Mouse (Mus musculus) limb, embryonic 14.5 days (tissue): ENCODE data around the gene Src. TPM values are rescaled to one million over a fixed set of nuclear protein-coding genes. Genes with fewer than 3 reads are reported as not detected.

Experiments used
- ATAC-seq: fragments of 200-750 bp; cut with Nextera tagmentation; 2 replicates; pipeline ENCODE4 v1.8.0; 2017; ENCODE audit warnings: low read depth, moderate number of reproducible peaks, moderate TSS enrichment; ENCODE audit not compliant: low FRiP score
- DNase-seq: peaks from one replicate; pipeline ENCODE4 v3.0.0-alpha.2; 2015; ENCODE audit warnings: low spot score
- H3K27ac ChIP-seq: fragments of 300-500 bp; sonication (generic); replicated peaks from 2 replicates; pipeline ENCODE4 v1.5.1; 2014; ENCODE audit warnings: low read depth, mild to moderate bottlenecking, low read length, moderate library complexity, mixed read lengths
- H3K27me3 ChIP-seq: fragments of 300-500 bp; sonication (generic); 2 replicates; pipeline ENCODE4 v1.6.1; 2014; ENCODE audit warnings: low read length, mixed read lengths; ENCODE audit not compliant: control insufficient read depth, insufficient read depth
- H3K36me3 ChIP-seq: fragments of 300-500 bp; sonication (generic); 2 replicates; pipeline ENCODE4 v1.6.1; 2014; ENCODE audit warnings: mild to moderate bottlenecking, low read length, moderate library complexity, mixed read lengths; ENCODE audit not compliant: control insufficient read depth, insufficient read depth
- H3K4me1 ChIP-seq: fragments of 300-500 bp; sonication (generic); 2 replicates; pipeline ENCODE4 v1.6.1; 2014; ENCODE audit warnings: antibody characterized with exemption, low read length, mixed read lengths; ENCODE audit not compliant: control insufficient read depth, insufficient read depth
- H3K4me2 ChIP-seq: fragments of 300-500 bp; sonication (generic); replicated peaks from 2 replicates; pipeline ENCODE4 v1.6.1; 2014; ENCODE audit warnings: low read depth, mild to moderate bottlenecking, low read length, moderate library complexity; ENCODE audit not compliant: severe bottlenecking
- H3K4me3 ChIP-seq: fragments of 300-500 bp; sonication (generic); replicated peaks from 2 replicates; pipeline ENCODE4 v1.5.1; 2014; ENCODE audit warnings: low read length
- H3K9ac ChIP-seq: fragments of 300-500 bp; sonication (generic); 2 replicates; pipeline ENCODE4 v1.6.1; 2014; ENCODE audit warnings: mild to moderate bottlenecking, low read depth, low read length, moderate library complexity; ENCODE audit not compliant: severe bottlenecking
- H3K9me3 ChIP-seq: fragments of 300-500 bp; sonication (generic); 2 replicates; pipeline ENCODE4 v1.6.1; 2016; ENCODE audit warnings: low read length; ENCODE audit not compliant: control insufficient read depth
- POLR2A ChIP-seq: fragments of 200-500 bp; IDR thresholded peaks from 2 replicates; pipeline ENCODE4 v1.8.0; 2012; ENCODE audit warnings: inconsistent platforms, mild to moderate bottlenecking, moderate library complexity, borderline replicate concordance; ENCODE audit not compliant: insufficient read depth, insufficient read length; ENCODE audit errors: extremely low read depth
- WGBS: fragments of 180-500 bp; shearing (Covaris S2); extraction: QIAGEN DNeasy Blood & Tissue Kit; methylation state at CpG from one replicate; pipeline ENCODE4 v1.1.7; 2014; 5-methylcytosine and 5-hydroxymethylcytosine counted together
- polyA plus RNA-seq, 2 experiments: library from polyadenylated mRNA; depleted of rRNA in 1 of 2; stranded (reverse) in 1 of 2; unstranded in 1 of 2; fragments of >200 nt; fragmentation: Nextera tagmentation in 1 of 2; extraction: Ambion mirVana in 1 of 2; gene quantifications; 2 replicates each; pipeline versions ENCODE4 v1.2.1 to v1.2.3; 2012 to 2014

The Src gene
- polyA plus RNA-seq, 2 experiments: 15.9 to 43.6 TPM

DNA sequence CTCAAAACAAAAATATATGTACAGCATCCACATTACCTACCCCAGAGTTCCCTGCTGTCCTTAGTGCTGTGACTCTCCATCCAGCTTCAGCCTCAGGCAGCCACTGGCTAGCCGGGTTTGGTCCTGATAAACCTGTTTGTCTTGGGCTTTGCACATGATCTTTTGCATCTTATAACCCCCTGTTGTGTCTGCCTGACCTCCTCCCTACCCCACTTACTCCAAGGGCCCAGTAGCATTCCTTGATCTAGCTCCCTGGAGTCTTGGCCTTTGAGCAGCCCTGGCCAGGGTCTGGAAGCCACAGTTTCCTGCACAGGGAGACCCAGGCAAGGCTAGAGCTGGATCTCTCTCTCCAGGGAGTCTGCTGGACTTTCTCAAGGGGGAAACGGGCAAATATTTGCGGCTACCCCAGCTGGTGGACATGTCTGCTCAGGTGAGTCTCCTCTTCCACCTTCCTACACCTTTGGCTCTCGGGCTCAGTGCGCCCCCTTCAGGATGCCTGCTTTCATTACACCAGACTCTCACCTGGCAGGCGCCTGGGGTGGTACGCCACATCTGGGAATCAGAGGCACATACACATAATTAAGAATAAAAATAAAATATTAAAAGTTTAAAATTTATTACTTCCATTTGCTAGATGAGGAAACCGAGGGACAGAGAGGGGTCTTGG lies 50.0 kb downstream of the Src start:
- H3K9ac ChIP-seq: no peak overlapping the region
- TF ChIP-seq POLR2A: no peak
- no peak overlapping the region for H3K4me2 ChIP-seq
- H3K36me3 ChIP-seq: peaks cover 72% of the 10 kb centered on the region
- peaks cover 55% of the 10 kb centered on the region for H3K4me1 ChIP-seq
- no peak overlapping the region for H3K27ac ChIP-seq
- 66% methylated on average over 8 of the region's 8 CpGs for WGBS
- no peaks in the 10 kb centered on the region for H3K9me3 ChIP-seq
- ATAC-seq (no peak), DNase-seq (no peak)
- H3K4me3 ChIP-seq: no peak overlapping the region
- H3K27me3 ChIP-seq: no peaks in the 10 kb centered on the region

DNA sequence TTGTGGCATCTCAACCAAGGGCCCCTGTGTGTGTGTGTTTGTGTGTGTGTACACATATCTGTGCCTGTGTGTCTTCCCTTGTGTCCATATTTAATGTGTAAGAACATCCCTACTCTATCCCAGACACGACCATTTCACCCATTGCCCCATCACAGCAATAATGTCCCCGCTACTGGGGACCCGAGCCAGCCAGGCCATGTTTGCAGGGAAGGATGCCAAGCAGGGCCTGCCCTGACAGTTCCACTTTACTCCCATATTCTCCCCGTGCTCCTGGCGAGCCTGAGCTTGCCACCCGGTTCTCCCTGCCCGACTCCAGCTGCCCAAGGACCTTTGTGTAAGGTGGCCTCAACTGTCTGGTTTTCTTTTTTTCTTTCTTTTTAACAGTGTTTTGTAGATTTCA lies 53.0 kb downstream of the Src start:
- no peak overlapping the region for H3K4me2 ChIP-seq
- TF ChIP-seq POLR2A: no peak
- H3K4me1 ChIP-seq: peaks cover 56% of the 10 kb centered on the region
- 69% methylated on average over 7 of the region's 7 CpGs for WGBS
- no peak for ATAC-seq
- no peaks in the 10 kb centered on the region for H3K27me3 ChIP-seq
- no peaks in the 10 kb centered on the region for H3K9me3 ChIP-seq
- peak overlapping the region; percentile 35; the same call in 1 of the 2 replicates for H3K27ac ChIP-seq
- peaks cover 54% of the 10 kb centered on the region for H3K36me3 ChIP-seq
- no peak overlapping the region for H3K4me3 ChIP-seq
- DNase-seq: no peak
- H3K9ac ChIP-seq: 0 out of 2 replicates have a peak overlapping the region, but pooled peaks have one; percentile 1

- no peak for TF ChIP-seq POLR2A
- Histone ChIP-seq H3K27me3 (no peaks in the 10 kb centered on the region), H3K4me2 (no peak overlapping the region), H3K4me1 (peaks cover 56% of the 10 kb centered on the region), H3K36me3 (peaks cover 50% of the 10 kb centered on the region), H3K27ac (peak overlapping the region; percentile 35; the same call in 1 of the 2 replicates), H3K9ac (0 out of 2 replicates have a peak overlapping the region, but pooled peaks have one; percentile 1), H3K4me3 (no peak overlapping the region), H3K9me3 (no peaks in the 10 kb centered on the region)
- 20% methylated on average over 6 of the region's 6 CpGs for WGBS
- DNase-seq (no peak), ATAC-seq (no peak)
These were observed 53.5 kb downstream of the Src start for GRCm38 (mm10) chr2:157471737-157472136.

GRCm38 (mm10) chr2:157472469-157472868 lies 54.2 kb downstream of the Src start:
- H3K27me3 ChIP-seq: no peaks in the 10 kb centered on the region
- no peak for TF ChIP-seq POLR2A
- peak overlapping the region; percentile 38 for H3K27ac ChIP-seq
- H3K9me3 ChIP-seq: no peaks in the 10 kb centered on the region
- peaks cover 43% of the 10 kb centered on the region for H3K36me3 ChIP-seq
- H3K9ac ChIP-seq: 0 out of 2 replicates have a peak overlapping the region, but pooled peaks have one; percentile 21
- no peak overlapping the region for H3K4me3 ChIP-seq
- peaks cover 56% of the 10 kb centered on the region for H3K4me1 ChIP-seq
- H3K4me2 ChIP-seq: no peak overlapping the region
- ATAC-seq: no peak
- 62% methylated on average over 4 of the region's 4 CpGs for WGBS
- DNase-seq: no peak

GRCm38 (mm10) chr2:157474269-157474729 lies 56.1 kb downstream of the Src start:
- Histone ChIP-seq H3K9ac (peak overlapping the region; percentile 32; the same call in 1 of the 2 replicates), H3K4me2 (no peak overlapping the region; the same call in 1 of the 2 replicates), H3K4me3 (no peak overlapping the region), H3K36me3 (peaks cover 25% of the 10 kb centered on the region), H3K4me1 (peaks cover 56% of the 10 kb centered on the region), H3K27me3 (no peaks in the 10 kb centered on the region), H3K27ac (peak overlapping the region; percentile 54), H3K9me3 (no peaks in the 10 kb centered on the region)
- DNase-seq (no peak), ATAC-seq (peak; percentile 16; the same call in 1 of the 2 replicates)
- 13% methylated on average over 6 of the region's 6 CpGs for WGBS
- no peak for TF ChIP-seq POLR2A
